17 mouse cellular contexts compared by ENCODE assay signal in genomic region chr3:69271812-69272211, GRCm38 (mm10). TPM values are rescaled to one million over a fixed set of nuclear protein-coding genes. Genes with fewer than 3 reads are reported as not detected.
DNase-seq lines count a peak whose midpoint lies in the region; ATAC-seq and TF ChIP-seq lines count a peak whose summit lies in the region.
"Had no signal": no experiment of that assay in that cellular context is flagged by ENCODE, and none has a peak within 500 bp of the region (broad histone marks: within the 10 kb centered on the region; RNA-seq: fewer than 3 reads in every experiment).

No protein-coding gene starts in this region.

- no peaks in the 10 kb centered on the region for H3K4me1 ChIP-seq in lung, postnatal 0 days (ENCODE audit: insufficient read depth, low read depth, low read length)
- H3K4me1 ChIP-seq in kidney, embryonic 15.5 days: no peaks in the 10 kb centered on the region
- H3K4me1 ChIP-seq in kidney, adult 2 months (ENCODE audit: control insufficient read depth, insufficient read depth, low read length): no peaks in the 10 kb centered on the region
- H3K4me1 ChIP-seq: megakaryocyte, embryonic 14.5 days had no signal

- no peak overlapping the region for H3K27ac ChIP-seq in lung, postnatal 0 days (ENCODE audit: low read length)
- H3K27ac ChIP-seq in kidney, embryonic 15.5 days: no peak overlapping the region
- no peak overlapping the region for H3K27ac ChIP-seq in kidney, adult 2 months (ENCODE audit: insufficient read depth, low read depth, low read length)
- H3K27ac ChIP-seq: forebrain, embryonic 12.5 days; kidney, postnatal 0 days; liver, embryonic 14.5 days had no signal

- no peak for TF ChIP-seq CTCF in lung, postnatal 0 days (IDR thresholded peaks at IDR 0.05)
- TF ChIP-seq CTCF in kidney, adult 2 months (conservative IDR thresholded peaks at IDR 0.05; ENCODE audit: insufficient read depth, insufficient read length, low read depth, low read length): no peak

- no peaks in the 10 kb centered on the region for H3K27me3 ChIP-seq in lung, postnatal 0 days (replicated peaks; ENCODE audit: insufficient read depth, low read length)
- no peaks in the 10 kb centered on the region for H3K27me3 ChIP-seq in myocyte (ENCODE audit: control insufficient read depth, insufficient read depth, insufficient read length)
- H3K27me3 ChIP-seq in kidney, embryonic 15.5 days: no peaks in the 10 kb centered on the region
- no peaks in the 10 kb centered on the region for H3K27me3 ChIP-seq in kidney, adult 2 months (replicated peaks; ENCODE audit: control insufficient read depth, insufficient read depth, low read length)
- H3K27me3 ChIP-seq: forebrain, embryonic 12.5 days; megakaryocyte, embryonic 14.5 days had no signal

- no peak for TF ChIP-seq EP300 in lung, postnatal 0 days (IDR thresholded peaks at IDR 0.05)

- no peaks in the 10 kb centered on the region for H3K9me3 ChIP-seq in lung, postnatal 0 days (ENCODE audit: low read length)
- no peaks in the 10 kb centered on the region for H3K9me3 ChIP-seq in kidney, embryonic 15.5 days (replicated peaks)
- H3K9me3 ChIP-seq: forebrain, embryonic 12.5 days; megakaryocyte, embryonic 14.5 days had no signal

- no peaks in the 10 kb centered on the region for H3K79me2 ChIP-seq in myocyte (ENCODE audit: control insufficient read depth, insufficient read depth)

- ATAC-seq in lung, postnatal 0 days: no peak
- ATAC-seq in kidney, embryonic 15.5 days (replicated peaks; ENCODE audit: low FRiP score): no peak
- no peak for ATAC-seq in inflammation-experienced regulatory T-cells, adult 6 months

- no peak overlapping the region for H3K4me3 ChIP-seq in lung, postnatal 0 days (ENCODE audit: low read depth, low read length)
- H3K4me3 ChIP-seq in myocyte: no peak overlapping the region
- H3K4me3 ChIP-seq in kidney, embryonic 15.5 days (replicated peaks): no peak overlapping the region
- H3K4me3 ChIP-seq in kidney, adult 2 months (ENCODE audit: insufficient read depth, low read depth, low read length): no peak overlapping the region
- H3K4me3 ChIP-seq: forebrain, embryonic 12.5 days; megakaryocyte, embryonic 14.5 days had no signal

- H3K4me2 ChIP-seq in lung, postnatal 0 days (replicated peaks; ENCODE audit: low read depth, low read length): no peak overlapping the region
- peak overlapping the region; percentile 35 for H3K4me2 ChIP-seq in myocyte (ENCODE audit: low read depth)
- H3K4me2 ChIP-seq in kidney, embryonic 15.5 days: no peak overlapping the region
- H3K4me2 ChIP-seq: forebrain, embryonic 12.5 days had no signal

- TF ChIP-seq POLR2A in myocyte (IDR thresholded peaks at IDR 0.05; ENCODE audit: insufficient read length, low read depth): no peak
- no peak for TF ChIP-seq POLR2A in kidney, adult 2 months (IDR thresholded peaks at IDR 0.05; ENCODE audit: low read depth, low read length)

- no peak overlapping the region for H3ac ChIP-seq in myocyte (ENCODE audit: control insufficient read depth, insufficient read length)

- DNase-seq in lung, postnatal 0 days (ENCODE audit: low spot score): peak; percentile 16
- no peak for DNase-seq in lung, adult 18-20 months
- peak; percentile 40 for DNase-seq in brain, adult 2 months (ENCODE audit: low read depth, low spot score)
- peak; percentile 40 to 45 for DNase-seq in heart, adult 9 months (ENCODE audit: low spot score in 2 of 2)
- no peak for DNase-seq in kidney, adult 2 months
- DNase-seq: cerebellum, adult 9-10 months; layer of hippocampus, adult 9-11 months; left cerebral cortex, postnatal 4 days; right cerebral cortex, postnatal 25 days had no signal

- no peak overlapping the region for H3K9ac ChIP-seq in lung, postnatal 0 days (replicated peaks; ENCODE audit: low read depth)
- H3K9ac ChIP-seq in kidney, embryonic 15.5 days: no peak overlapping the region
- H3K9ac ChIP-seq: forebrain, embryonic 12.5 days; liver, embryonic 14.5 days had no signal

- 41% methylated on average over 7 of the region's 7 CpGs for whole genome bisulfite sequencing in lung, postnatal 0 days
- 61% methylated on average over 7 of the region's 7 CpGs for WGBS in kidney, embryonic 15.5 days
- 70% methylated on average over 7 of the region's 7 CpGs for WGBS in kidney, adult 2 months

- no peaks in the 10 kb centered on the region for H3K36me3 ChIP-seq in lung, postnatal 0 days (ENCODE audit: insufficient read depth, low read length)
- no peaks in the 10 kb centered on the region for H3K36me3 ChIP-seq in myocyte (ENCODE audit: control insufficient read depth, insufficient read depth)
- no peaks in the 10 kb centered on the region for H3K36me3 ChIP-seq in kidney, embryonic 15.5 days
- no peaks in the 10 kb centered on the region for H3K36me3 ChIP-seq in kidney, adult 2 months (ENCODE audit: control insufficient read depth, insufficient read depth, low read length)
- H3K36me3 ChIP-seq: forebrain, embryonic 12.5 days had no signal

TF ChIP-seq in myocyte, 11 proteins besides CTCF, POLR2A, EP300 and RAD21:
- no peak for TF ChIP-seq REST (IDR thresholded peaks at IDR 0.05; ENCODE audit: insufficient read depth, insufficient read length)
- TF ChIP-seq CEBPB (IDR thresholded peaks at IDR 0.05; ENCODE audit: insufficient read depth, poor library complexity, severe bottlenecking): no peak
- no peak for TF ChIP-seq USF1 (IDR thresholded peaks at IDR 0.05; ENCODE audit: low read depth)
- TF ChIP-seq MYOD1 (IDR thresholded peaks at IDR 0.05; ENCODE audit: control insufficient read depth in 1 of 3, insufficient read length in 2 of 3, low read depth in 2 of 3): no peak
- TF ChIP-seq TCF3 (IDR thresholded peaks at IDR 0.05; ENCODE audit: insufficient read length, low read depth): no peak
- TF ChIP-seq TCF12 (IDR thresholded peaks at IDR 0.05; ENCODE audit: insufficient read depth, poor library complexity, severe bottlenecking): no peak
- TF ChIP-seq MYOG (IDR thresholded peaks at IDR 0.05; ENCODE audit: control insufficient read depth in 1 of 3, insufficient read depth in 1 of 3, insufficient read length in 2 of 3, low read depth in 2 of 3): no peak
- no peak for TF ChIP-seq SRF (IDR thresholded peaks at IDR 0.05; ENCODE audit: control insufficient read depth, insufficient read length, low read depth)

RNA-seq across cellular contexts. Expression of gene Ppm1l, which starts 44.8 kb away (rescaled TPM):
- polyA plus RNA-seq in lung, postnatal 0 days (2015; fragmentation: Nextera tagmentation; extraction: Ambion mirVana): 5.8 and 8.9 TPM in 2 replicates
- polyA plus RNA-seq in myocyte (2012; fragmentation: generic; extraction: Trizol): 6.8 TPM
- polyA plus RNA-seq in kidney, embryonic 15.5 days (2015; fragmentation: Nextera tagmentation; extraction: Ambion mirVana): 6.2 and 6.8 TPM in 2 replicates
- polyA plus RNA-seq in inflammation-experienced regulatory T-cells, adult 6 months (2017; shearing (Covaris generic)): 1 to 10 TPM in 2 of 3 experiments, under 1 TPM in 1; 0.06 to 4.4 (median 3.0) TPM
- polyA plus RNA-seq in kidney, adult 2 months (2012; rRNA removed): 4.0 TPM in 2 replicates

RNA-seq across cellular contexts. Expression of gene Arl14, which starts 49.6 kb away (rescaled TPM):
- polyA plus RNA-seq in lung, postnatal 0 days (2015; fragmentation: Nextera tagmentation; extraction: Ambion mirVana): 0.10 TPM in 1 of 2 replicates, not detected in the other
- not detected for polyA plus RNA-seq in myocyte (2012; fragmentation: generic; extraction: Trizol)
- 0.14 and 0.26 TPM in 2 replicates for polyA plus RNA-seq in kidney, embryonic 15.5 days (2015; fragmentation: Nextera tagmentation; extraction: Ambion mirVana)
- polyA plus RNA-seq in inflammation-experienced regulatory T-cells, adult 6 months (2017; shearing (Covaris generic)): not detected
- not detected in 2 replicates for polyA plus RNA-seq in kidney, adult 2 months (2012; rRNA removed)
- polyA plus RNA-seq: embryonic facial prominence, embryonic 11.5 days; forebrain, embryonic 12.5 days; liver, embryonic 14.5 days had no signal

Comparison
In these comparisons a context has a peak if more than half of its experiments do, and no peak if none do; other contexts are left out.
1. DNase-seq: peak in lung, postnatal 0 days (single experiment), brain, adult 2 months (single experiment) and heart, adult 9 months (2 of 2); none in lung, adult 18-20 months (0 of 2) and kidney, adult 2 months (single experiment).